Mouse (Mus musculus) cerebellum, adult 2 months (tissue): ENCODE measurements around the gene Cwh43.

Source experiments
- CTCF ChIP-seq: fragments of 200-500 bp; IDR thresholded peaks from 2 replicates; pipeline ENCODE4 v1.5.1; 2011; ENCODE audit warnings: low read depth, mild to moderate bottlenecking, control low read depth, low read length, moderate library complexity, borderline replicate concordance; ENCODE audit not compliant: insufficient read depth
- POLR2A ChIP-seq: fragments of 200-500 bp; IDR thresholded peaks from 2 replicates; pipeline ENCODE4 v1.6.1; 2011; ENCODE audit warnings: low read length, control low read depth, borderline replicate concordance; ENCODE audit not compliant: insufficient read depth

DNA sequence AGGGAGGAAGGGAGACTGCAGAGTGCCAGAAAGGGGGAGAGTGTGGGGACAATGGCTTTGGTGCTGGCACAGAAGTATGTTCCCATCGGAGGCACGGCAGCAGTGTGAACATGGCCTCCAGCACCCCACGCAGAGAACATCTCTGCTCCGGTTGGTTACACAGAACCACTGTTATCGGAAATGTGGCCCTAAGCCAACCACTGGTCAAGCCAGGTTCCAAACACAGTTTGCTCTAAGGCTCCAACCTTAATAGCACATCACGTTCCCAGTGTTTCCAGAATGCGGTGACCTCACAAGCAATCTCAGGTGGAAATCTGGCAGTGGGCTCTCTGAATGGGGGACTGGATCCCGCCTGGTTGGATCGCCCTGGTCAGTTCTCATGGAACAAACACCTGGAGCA is 12.8 kb upstream of the Cwh43 start:
- TF ChIP-seq CTCF (no peak), POLR2A (no peak)
